Mouse (Mus musculus) layer of hippocampus, adult 9-11 months (tissue): Measurements from ENCODE around the gene Mto1.
"Not testable (repeated sequence)": the region's sequence is repeated elsewhere in the genome, so short reads cannot be mapped to it uniquely, and the experiment has no call there.

ENCODE experiments used
- DNase-seq: peaks from one replicate; pipeline ENCODE4 v3.0.0; 2022

The Mto1 gene

DNA sequence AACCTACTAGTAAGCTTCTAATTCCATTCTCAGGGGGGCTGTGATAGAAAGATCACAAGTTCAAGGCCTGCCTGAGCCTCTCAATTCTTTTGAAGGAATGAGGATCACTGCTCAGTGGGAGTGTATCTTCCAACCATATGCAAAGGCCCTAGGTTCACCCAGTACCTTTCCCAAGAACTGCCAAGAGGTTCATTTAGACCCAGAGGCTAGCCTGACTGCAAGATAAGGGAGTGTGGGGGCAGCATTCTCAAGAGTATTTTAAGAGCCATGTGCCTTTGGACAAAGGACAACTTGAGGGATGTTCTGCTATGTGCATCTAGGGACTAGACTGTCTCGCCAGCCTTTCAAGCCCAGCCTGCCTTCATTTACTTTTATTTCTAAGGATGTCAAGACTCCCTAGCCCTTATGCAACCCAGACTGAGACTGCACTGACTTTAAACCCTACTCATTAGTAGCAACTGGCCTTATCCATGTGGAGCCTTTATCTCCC, 28.6 kb downstream of the Mto1 start:
- DNase-seq = no peak

DNA sequence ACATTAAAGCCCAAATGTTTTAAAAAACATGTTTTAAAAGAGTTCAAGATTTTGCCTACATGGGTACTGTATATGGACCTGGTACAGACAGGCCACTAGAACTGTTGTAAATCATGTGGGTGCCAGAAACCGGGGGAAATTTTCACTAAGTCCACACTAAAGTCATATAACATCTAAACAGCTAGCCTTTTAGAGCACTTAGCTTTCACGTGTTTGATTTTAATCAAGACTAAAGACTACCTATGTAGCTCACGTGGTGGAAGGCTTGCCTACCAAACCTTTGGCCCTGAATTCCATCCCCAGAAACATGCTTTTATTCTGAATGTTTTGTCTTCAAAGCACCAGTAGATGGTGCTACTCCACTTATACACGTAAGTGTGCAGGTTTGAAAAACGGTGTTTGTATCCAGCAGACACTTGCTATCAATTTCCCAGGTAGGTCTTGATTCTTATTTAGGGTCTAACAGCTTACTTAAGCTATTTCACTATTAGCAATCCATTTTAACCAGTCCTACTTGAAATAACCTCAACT, 29.1 kb downstream of the Mto1 start:
- DNase-seq = no peak

DNA sequence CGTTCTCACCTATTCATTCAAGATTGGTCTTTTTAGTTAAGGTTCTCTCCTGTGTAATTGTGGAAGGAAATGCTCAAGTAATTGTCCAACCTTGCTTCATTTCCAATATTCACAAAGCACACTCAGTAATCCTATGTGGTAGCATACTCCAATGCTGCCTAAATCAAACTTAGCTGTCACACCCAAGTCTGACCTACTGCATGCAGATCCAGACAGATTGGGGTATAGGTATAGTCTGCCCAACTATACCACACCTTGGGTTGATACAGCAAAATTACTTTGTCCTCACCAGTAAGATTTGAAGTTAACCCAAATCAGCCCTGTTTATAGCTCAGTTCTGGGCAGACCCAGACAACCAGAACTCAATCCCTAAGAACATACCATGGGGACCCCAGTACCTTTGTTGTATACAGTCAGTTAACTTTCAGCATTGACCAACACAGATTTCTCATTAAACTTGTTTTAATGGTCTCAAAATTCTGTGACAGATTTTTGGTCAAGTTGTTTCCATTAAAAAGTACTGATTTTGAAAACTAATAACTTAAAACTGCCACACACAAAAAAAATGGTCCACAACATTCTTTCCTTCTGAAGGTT, 30.1 kb downstream of the Mto1 start:
- DNase-seq = not testable (repeated sequence)

DNA sequence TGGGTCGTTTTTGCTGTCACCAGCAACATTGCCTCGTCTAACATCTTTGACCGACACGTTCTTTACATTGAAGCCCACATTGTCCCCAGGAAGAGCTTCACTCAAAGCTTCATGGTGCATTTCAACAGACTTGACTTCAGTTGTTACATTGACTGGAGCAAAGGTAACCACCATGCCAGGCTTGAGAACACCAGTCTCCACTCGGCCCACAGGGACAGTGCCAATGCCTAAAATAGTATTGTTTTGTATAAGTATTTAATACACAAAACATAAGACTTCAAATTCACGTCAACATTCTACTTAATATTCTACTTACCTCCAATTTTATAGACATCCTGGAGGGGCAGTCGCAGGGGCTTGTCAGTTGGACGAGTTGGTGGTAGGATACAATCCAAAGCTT, 31.3 kb downstream of the Mto1 start:
- DNase-seq = not testable (repeated sequence)

DNA sequence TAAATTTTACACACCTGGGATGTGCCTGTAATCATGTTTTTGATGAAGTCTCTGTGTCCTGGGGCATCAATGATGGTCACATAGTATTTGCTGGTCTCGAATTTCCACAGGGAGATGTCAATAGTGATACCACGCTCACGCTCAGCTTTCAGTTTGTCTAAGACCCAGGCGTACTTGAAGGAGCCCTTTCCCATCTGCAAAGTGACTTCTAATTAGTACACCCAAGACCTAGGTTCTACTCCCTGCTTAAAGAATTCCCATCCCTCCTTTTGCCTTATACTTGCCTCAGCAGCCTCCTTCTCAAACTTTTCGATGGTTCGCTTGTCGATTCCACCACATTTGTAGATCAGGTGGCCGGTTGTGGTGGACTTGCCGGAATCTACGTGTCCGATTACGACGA, 32.2 kb downstream of the Mto1 start:
- DNase-seq = not testable (repeated sequence)

DNA sequence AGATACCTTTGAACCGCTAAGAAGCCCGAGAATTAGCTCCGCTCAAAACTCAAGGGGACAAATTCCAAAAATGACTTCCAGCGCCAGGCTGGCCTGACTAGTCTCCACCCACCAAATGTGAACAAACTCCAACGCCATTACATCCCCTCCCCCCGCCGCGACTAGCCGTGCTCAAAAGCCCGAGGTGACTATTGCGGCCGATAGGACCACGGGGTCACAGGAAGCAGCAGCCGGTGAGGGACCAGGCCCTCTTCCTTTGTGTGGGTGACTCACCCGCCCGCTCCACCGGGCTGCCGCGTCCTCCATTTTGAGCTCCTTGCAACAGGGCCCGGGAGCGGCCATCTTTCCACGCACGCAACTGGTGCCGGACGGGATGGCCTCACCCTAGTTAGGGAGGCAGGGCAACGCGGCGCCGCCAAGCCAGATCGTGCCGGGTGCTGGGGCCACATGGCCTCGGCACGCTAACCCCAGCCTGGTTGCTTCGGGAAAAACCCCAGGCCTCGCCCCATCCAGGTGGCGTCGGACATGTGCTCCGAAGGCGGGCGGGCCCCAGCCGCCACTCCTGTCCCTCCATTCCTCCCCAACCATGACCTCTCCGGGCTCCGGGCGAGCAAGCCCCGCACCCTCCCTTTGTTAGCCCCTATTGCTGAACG, 32.8 kb downstream of the Mto1 start:
- DNase-seq = peak; percentile 80

DNA sequence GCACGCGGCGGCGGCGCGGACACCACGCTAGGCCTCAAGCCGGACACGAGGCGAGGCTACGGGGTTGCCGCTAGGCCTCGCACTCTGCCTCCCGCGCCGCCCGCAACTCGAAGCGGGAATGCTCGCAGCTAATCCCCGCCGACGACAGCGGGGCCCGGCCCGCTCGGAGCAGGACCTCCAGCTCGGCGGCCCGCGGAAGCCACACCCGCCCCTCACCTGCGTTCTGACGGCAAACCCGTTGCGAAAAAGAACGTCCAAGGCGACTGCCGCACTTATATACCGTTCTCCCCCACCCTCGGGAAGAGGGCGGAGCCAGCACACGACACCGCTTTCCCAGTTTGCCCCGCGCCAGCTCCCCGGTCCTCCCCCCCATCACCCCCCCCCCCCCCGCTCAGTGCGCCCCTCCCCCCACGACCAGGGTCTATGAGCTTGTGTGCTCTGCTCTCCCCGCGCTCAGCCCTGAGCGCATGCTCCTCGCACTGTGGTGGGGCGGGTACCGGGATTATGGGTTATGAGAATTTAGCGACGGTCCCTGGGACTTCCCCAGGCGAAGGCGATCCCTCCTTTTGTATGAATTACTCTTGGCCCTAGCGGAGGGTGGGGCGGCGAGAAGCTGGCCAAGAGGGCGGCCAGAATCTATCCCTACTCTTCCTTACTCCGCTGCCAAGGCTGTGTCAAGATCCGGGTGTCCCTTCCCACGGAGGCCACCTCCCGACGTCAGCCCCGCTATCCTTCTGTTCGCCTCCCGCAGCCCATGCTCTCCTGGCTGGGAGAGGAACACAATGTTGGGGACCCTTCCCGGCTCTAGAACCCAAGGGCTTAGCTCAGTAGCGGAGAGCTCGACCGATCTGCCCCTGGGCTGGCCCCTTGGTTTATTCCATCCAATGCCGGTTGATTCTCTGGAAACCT, 33.7 kb downstream of the Mto1 start:
- DNase-seq = peak; percentile 98

DNA sequence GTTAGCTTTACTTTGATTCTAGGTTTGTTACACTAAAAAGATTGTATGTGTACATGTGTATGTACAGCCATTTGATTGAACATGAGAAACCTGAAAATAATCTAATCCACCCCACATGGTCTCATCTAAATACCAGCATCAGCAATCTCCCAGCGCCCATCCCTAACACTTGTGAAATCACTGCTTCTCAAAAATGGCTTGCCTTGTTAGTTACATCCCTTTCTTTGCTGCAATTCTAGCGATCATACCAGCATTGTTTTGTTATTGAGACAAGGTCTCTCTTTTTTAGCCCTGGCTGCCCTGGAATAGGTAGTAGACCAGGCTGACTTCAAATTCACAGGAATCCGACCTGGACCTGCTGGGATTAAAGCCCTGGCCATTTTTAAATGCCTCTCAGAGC, 34.4 kb downstream of the Mto1 start:
- no peak for DNase-seq

DNA sequence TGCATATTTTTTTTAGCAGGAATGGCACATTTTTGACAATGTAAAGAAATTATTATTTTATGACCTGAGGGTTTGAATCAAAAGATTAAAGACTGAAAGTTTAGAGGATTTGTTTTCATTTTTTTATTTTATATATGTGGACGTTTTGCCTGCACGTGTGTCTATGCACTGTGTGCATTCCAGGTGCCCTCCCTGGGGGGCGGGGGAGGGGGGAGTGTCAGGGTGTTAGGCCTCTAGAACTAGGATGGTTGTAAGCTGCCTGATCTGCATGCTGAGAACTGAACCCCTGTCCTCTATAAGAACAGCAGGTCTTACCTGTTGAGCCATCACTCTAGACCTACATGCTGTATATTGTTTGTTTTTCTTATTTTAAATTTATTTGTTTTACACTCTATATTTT, 36.7 kb downstream of the Mto1 start:
- DNase-seq = no peak

DNA sequence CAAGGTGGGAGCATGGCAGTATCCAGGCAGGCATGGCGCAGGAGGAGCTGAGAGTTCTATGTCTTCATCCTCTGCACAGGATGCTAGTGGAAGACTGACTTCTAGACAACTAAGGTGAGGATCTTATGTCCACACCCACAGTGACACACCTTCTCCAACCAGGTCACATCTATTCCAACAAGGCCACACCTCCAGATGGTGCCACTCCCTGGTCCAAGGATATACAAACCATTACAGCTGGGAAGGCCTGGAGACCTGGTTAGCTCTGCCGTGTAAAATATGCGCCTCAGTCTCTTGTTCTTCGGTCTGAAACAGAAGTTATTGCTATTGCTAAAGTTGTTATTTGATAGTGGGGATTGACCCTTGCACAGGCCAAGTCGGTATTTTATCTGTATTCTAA, 40.0 kb downstream of the Mto1 start:
- not testable (repeated sequence) for DNase-seq

DNA sequence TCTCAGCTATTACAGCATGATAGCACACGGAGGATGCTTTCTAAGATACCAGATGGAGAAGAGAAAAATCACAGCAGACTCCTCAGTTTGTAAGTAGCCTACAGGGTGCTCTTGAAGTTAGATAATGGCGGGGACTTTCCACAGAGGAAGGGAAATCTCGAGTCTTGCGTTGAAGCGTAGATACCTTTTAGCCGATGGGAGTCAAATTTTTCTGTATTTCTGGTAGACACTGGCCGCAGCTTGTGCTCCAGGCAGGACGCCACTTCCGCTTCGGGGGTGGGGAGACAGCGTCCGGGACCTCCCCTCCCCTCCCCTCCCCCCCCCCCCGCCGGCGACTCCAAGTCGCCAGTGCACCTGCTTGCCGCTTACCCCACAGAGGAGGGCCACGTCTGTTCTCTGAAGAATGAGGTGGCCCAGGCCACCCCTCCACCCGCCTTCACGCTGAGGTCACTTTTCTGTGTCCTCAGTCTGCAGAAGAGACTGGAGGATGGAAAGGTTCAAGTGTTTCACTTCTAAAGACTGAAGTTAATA, 40.9 kb downstream of the Mto1 start, which contains the start of gene Eef1a1:
Gene Eef1a1 (minus strand): TSS at position 262 of the 531 bp plus-strand sequence.
- DNase-seq = no peak

DNA sequence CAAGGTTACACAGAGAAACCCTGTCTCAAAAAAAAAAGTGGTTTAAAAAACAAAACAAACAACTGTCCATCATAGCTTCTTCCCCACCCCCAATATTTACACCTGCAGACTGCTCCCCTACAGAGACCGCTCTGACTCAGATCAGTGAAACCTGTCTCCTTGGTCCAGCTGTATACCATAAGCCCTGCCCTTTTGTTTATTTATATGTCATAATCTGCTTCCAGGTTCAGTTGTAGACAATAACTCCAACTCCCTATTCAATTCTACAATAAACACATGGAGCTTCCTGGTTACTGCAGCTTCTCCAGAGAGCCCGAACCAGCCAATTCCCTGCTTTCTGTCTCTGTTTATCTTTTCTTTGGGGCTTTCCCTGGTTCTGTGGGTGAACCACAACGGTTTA, 43.2 kb downstream of the Mto1 start:
- no peak for DNase-seq

DNA sequence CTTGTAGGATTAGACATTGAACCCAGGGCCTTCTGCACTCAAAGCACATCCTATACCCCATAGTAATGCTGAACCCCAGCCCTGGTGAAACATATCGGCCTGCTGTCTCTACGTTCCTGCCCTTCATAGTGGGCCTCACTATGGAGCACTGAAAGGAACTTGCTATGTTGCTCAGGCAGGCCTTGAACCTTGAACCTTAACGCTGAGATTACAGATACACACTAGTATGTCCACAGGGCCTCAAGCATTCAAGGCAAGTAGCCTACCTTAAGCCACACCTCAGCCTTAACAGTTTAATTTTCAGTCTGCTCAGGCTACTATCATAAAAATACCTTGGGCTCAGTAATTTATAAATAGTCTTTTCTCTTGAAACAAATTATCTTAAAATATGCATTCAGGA, 44.2 kb downstream of the Mto1 start:
- DNase-seq = no peak

DNA sequence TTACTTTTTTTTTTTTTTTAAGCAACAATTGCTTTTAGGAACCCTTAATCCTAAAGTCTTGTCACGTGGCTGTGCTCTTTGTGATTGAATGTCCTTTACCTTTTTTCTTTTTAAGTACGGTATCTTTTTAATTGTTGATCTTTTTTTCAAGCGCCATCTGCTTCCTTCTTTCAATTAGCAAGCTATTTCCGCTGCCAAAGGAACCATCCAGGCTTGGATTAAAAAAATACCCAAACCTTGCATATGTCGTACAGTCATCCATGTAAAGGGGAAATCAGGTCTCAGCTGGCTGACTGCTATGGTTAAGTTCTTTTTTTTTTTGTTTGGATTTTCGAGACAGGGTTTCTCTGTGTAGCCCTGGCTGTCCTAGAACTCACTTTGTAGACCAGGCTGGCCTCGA, 45.2 kb downstream of the Mto1 start:
- no peak for DNase-seq

DNA sequence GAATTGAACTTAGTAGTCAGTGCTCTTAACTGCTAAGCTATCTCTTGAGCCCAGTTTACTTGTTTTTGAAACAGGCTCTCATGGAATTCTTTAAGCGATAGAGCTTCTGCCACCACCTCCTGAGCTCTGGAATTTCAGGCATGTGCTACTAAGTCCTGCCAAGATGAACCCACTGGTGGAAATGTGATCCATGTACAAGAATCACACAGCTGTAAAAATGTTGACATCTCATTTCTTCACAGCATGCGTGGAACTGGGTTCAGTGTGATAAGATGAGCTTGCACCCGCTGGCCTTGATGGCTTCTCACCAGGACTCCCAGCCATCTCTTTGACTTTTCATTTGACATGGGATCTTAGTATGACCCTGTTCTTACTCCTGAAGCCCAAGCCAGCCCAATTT, 52.4 kb downstream of the Mto1 start:
- no peak for DNase-seq

DNA sequence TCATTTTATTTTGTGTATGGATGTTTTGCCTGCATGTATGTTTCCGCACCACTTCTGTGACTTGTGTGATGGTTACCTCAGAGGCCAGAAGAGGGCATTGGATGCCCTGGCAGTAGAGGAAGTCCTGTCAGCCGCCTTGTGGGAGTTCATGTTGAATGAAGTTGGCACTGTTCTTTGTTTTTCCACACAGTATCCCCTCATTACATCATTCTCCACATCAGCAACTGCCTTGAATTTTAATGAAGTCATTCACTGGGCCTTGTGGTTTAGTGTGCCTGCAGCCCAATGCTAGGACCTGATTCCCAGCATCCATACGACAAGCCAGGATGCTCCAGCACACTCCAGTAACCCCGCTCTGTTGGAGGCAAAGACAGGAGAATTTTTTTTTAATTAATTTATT, 53.3 kb downstream of the Mto1 start:
- no peak for DNase-seq

DNA sequence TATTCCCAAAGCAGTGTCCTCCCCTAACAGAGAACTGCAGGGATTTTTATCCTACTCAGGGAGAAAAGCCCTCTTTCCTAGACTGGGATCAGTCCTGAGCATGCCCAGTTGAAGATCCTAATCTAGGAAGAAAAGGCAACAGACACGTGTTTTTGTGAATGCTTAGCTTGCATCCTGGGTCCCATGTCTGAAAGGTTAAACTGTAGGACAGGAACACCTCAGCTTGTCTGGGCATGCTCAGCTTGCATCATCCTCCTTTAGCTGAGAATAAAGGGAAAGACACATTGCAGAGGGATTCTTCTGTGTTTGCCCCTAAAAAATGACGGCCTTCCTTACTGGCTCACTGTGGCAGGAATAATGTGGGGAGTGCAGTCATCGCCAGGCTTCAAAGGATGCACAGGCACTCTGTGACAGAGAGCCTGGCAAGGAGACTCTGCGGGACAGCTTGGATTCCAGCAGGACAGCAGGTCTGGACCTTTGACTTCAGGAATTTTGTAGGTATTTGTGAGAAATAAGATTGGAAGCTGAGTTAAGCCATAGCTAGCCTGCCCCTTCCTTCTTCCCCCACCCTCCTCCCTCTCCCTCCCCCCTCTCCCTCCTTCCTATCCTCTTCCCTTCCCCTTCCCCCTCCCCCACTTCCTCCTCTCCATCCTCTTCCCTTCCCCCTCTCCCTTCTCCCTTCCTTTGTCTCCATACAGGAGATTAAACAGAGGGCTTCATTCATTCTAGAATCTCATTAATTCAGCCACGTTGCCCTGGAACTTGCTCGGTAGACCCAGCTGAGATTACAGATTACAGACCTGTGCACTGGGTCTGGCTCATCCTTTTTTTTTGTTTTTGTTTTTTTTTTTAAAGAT, 55.4 kb downstream of the Mto1 start:
- no peak for DNase-seq

DNA sequence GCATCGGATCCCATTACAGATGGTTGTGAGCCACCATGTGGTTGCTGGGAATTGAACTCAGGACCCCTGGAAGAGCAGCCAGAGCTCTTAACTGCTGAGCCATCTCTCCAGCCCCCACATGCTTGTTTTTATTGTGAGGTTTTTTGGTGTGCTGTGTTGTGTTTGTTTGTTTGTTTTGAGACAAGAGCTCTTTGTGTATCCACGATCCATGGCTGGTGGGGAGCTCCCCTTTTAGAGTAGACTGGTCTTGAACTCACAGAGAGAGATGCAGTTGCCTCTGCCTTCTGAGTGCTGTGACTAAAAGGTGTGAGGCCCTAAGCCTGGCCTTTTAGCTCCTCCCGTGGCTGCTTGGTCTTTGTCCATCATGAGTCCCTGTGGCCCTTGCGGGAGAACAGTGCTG, 56.1 kb downstream of the Mto1 start:
- DNase-seq = no peak

DNA sequence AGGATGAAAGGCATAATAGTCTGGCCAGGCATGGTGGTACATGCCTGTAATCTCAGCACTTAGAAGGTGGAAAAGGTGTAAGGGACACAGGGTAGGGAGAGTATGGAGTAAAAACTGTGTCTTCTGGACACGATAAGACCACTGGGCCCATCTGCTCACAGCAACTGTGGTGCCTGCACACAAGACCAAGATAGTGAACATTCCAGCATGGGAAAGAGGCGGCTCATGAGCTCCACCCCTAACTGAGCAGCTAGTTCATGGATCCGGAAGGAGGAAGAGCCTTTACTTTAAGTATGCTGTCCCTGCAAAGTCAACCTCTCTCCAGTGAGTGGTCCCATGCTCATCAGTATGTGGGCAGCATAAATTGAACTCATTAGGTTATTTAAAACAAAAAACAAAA, 56.7 kb downstream of the Mto1 start:
- no peak for DNase-seq

DNA sequence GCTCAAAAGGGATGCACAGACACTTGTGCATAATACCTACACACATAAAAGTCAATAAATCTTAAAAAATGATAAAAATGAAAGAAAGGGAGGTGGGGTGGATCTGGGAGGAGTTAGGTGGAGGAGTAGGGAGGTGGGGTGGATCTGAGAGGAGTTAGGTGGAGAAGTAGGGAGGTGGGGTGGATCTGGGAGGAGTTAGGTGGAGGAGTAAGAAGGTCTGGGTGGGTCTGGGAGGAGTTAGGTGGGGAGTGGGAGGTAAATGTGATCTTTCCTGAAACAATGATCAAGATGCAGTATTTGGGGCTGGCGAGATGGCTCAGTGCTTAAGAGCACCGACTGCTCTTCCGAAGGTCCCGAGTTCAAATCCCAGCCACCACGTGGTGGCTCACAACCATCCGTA, 57.2 kb downstream of the Mto1 start:
- DNase-seq = no peak

DNA sequence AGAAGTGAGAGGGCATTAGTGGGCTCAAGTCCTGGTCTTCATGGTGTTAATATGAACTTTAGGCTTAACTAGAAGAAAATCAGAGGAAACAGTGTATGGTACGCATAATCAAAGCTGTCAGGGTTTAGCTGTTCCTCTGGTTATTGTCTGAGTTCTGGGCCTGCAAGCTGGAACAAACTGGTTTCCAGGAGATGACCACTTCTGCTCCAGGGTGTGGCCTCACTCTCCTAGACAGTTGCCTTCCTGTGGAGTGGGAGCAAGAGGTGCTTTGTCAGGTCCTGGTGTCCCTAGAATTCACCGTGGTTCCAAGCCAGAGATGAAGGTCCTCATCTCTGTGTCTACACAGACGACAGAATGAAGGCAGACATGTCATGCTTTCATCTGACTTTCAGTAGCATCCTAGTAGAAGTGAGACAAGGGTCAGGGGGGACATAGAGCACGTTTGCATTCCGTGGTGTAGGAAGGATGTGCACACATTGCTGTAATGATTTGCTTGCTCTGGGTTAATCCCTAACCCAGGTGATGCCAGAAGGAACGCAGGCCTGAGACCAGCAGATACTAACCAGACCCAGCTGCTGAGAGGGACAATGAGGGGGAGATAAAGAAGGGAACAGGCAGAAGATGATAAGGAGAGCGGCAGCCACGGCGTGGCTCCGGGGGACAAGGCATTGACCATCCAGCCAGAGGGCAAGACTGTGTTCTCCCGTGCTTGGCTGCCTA, 58.2 kb downstream of the Mto1 start:
- DNase-seq = no peak

DNA sequence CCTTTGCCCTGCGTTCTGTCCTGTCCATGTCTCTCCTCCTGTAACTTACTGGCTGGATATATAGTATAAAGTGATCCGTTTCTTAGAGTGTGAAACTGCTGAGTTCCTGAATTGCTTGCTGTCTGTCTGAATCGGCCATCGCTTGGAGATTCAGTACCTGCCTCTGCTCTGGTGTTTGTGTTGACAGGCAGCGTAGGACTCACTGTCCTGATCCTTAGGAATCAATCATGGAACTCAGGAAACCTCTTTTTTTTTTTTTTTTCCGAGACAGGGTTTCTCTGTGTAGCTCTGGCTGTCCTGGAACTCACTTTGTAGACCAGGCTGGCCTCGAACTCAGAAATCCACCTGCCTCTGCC, 58.7 kb downstream of the Mto1 start:
- DNase-seq = no peak
